Mouse (Mus musculus) urinary bladder, adult 18-20 months (tissue): ENCODE measurements around the gene Stard10.
A peak's percentile ranks its signal among the peaks of the same experiment; 100 is the strongest.

ENCODE experiments used
- DNase-seq, 2 experiments: peaks; one replicate each; pipeline ENCODE4 v3.0.0; 2022; ENCODE audit warnings: low spot score in 2 of 2, mixed read lengths in 2 of 2

Stard10 gene

DNA sequence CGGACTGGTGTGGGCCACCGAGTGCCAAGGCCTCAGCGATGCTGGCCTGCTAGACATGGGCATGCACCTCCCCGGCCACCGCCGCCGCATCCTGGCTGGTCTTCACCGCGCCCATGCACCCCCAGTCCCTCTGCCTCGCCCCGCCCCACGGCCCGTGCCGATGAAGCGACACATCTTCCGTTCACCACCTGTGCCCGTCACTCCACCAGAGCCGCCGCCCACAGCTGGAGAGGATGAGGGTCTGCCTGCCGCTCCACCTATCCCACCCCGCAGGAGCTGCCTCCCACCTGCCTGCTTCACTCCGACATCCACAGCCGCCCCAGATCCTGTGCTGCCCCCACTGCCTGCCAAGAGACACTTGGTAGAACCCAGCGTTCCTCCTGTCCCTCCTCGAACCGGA is 56.2 kb downstream of the Stard10 start:
- no peak for DNase-seq

- no peak for DNase-seq
These were observed 57.3 kb downstream of the Stard10 start for GRCm38 (mm10) chr7:101374155-101374554.

DNA sequence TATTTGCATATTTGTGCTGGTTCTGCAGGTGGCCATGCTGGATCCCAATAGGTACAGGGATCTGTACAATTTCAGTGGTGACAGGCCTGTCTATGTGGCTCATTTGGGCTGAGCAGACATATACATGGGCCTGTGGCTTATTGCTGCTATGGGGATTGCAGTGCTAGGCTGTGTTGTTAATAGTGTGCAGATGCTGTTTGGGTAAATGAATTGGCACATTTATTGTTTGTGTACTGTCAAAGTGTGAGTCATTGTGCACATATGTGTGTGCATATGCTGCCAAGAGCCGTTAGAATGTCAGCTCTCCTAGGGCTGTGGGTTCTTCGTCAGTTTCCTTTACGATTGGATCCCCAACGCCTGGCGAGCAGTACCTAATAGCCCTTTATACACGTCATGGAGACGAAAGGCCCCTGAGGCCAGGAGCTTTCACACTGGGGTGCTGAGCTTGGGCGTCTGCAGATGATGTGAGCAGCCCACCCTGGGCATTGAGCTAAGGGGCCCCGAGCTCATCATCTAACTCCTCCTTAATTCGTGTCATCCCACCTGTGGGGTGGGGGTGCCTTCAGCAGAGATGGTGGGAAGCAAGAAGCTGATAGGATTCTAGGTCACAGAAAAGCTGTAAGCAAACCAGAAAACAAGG is 59.9 kb downstream of the Stard10 start:
- DNase-seq: no peak

DNA sequence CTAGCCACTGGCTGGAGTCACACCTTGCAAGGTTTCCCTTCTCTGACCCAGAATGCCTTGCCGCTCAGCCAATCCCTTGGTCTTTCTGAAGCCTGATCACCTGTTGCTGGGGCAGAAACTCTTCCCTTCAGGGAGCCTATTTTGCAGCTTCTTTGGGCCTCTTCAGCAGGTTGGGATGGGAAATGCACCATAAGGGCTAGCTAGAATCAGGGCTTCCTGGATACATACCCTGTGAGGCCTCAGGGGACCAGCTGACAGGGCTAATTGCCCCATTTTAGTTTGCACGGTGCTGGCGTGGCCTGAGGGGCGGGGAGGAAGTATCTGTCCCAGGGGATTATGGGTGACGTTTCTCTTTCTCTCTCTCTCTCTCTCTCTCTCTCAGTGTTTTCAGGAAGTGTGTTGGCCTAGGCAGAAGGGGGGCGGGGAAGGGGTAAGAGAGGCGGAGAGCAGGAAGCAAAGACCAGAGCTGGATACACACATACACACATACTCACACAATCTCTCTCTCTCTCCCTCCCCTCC is 60.9 kb downstream of the Stard10 start:
- DNase-seq: peak; percentile 77 to 80

DNA sequence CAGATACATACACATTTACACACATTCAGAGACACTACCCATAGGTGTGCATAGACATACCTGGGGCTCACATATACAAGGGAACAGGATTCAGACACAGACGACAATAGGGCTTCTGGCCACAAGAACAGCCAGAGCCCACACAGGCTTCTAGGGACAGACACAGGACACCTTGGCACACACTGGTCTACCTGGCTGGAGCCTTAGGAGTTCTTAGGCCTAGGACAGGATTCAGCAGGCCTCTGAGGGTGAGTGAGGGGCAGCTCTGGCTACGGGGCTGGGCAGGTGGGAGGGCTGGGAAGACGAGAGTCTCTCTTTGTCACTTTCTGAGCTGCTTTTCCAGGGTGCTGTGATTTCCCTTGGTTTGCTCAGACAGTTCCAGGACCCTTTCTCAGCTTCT is 61.4 kb downstream of the Stard10 start:
- DNase-seq: no peak

GRCm38 (mm10) chr7:101378796-101379465 is 62.0 kb downstream of the Stard10 start:
- no peak for DNase-seq

DNA sequence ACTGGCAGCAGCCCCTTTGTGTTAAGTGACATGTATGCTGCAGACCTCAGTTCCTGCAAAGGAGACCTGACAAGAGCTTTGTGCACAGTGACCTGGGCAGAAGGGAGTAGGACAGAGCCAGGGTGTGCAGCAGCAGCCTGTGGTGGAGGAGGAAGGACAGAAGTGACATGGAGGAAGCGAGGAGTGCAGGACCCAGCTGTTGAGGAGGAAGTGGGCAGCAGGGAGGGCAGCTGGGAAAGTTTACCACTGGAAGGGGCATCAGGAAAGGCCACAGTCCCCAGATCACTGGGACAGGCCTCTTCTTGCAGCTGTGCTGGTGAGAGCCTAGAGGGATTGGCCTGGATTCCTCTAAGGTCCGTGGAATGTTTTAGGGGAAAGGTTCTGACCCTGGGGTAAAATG is 62.8 kb downstream of the Stard10 start:
- no peak for DNase-seq

DNA sequence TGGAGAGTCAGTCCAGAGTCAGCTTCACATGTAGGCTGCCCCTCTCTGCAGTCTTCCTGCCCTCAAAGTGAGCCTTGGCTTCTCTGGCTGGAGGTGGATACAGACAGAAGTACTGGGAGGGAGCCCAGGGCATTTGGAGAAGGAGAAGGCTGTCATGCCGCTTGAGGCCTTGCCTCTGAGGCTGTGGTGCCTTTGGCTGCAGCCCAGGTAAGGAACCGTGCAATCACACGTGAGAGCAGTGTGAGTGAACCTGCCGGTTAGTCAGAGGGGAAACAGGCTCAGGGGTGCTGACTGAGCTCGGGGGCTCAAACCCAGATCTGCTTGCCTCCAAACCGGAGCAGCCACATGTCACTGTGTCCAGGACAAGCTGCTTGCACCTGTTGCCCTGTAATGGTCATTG is 64.6 kb downstream of the Stard10 start:
- DNase-seq: no peak

- DNase-seq: no peak
These were observed 65.5 kb downstream of the Stard10 start for GRCm38 (mm10) chr7:101382378-101382777.

DNA sequence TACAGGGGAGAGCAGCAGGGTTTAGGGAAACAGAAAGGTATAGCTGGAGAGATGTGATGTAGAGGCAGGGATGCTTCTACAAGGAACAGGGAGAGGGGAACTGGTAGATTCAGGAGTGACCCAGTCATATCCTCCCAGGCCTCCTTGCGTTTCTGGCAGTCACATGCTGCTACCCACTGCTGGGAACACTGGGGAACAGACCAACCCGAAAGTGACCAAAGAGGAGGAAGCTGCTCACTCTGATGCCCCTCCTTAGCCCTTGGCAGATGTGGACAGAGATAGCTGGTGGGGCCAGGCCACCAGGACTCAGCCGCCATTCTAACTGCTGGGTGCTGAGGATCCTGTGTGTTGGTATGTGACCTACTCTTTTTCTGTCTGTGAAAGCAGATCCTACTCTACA is 66.9 kb downstream of the Stard10 start:
- no peak for DNase-seq

- no peak for DNase-seq
These were observed 68.0 kb downstream of the Stard10 start for GRCm38 (mm10) chr7:101384931-101385330.

DNA sequence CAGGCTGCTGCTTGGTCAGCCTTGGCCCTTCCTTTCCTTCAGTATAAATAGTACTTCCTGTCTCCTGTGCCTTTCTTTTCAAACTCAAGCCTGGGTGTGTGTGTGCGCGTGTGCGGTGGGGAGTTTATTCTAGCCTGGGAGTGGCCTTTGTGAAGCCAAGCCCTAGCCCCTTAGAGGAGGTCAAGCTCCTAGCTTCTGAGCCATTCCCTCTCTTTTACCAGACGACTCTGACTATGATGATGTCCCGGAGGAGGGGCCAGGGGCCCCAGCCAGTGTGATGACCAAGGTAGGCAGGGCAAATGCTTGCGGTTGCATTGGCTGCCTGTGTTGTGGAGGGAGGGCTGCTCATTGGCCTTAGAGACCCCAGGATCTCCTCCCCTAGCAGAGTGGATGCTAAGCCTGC is 68.4 kb downstream of the Stard10 start:
- DNase-seq: no peak

GRCm38 (mm10) chr7:101385866-101386452 is 69.1 kb downstream of the Stard10 start:
- DNase-seq: no peak

DNA sequence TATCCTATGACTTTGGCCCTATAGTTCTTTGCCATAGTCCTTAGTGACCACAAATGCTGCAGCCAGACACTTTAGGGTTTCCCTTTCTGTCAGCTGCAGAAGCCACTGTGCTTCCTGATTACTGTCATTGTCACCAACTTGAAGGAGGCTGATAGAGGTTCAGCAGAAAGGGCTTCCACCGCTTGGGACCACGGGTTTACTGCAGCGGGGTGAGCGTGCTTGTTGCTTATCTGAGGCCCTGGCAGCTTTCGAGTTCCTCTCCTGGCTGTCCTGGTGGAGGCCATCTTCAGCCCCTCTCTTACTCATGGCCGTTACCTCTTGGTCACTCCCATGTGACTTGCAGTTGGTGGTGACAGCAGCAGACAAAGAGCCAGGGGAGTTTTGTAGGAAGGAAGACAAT is 72.4 kb downstream of the Stard10 start:
- DNase-seq: no peak

DNA sequence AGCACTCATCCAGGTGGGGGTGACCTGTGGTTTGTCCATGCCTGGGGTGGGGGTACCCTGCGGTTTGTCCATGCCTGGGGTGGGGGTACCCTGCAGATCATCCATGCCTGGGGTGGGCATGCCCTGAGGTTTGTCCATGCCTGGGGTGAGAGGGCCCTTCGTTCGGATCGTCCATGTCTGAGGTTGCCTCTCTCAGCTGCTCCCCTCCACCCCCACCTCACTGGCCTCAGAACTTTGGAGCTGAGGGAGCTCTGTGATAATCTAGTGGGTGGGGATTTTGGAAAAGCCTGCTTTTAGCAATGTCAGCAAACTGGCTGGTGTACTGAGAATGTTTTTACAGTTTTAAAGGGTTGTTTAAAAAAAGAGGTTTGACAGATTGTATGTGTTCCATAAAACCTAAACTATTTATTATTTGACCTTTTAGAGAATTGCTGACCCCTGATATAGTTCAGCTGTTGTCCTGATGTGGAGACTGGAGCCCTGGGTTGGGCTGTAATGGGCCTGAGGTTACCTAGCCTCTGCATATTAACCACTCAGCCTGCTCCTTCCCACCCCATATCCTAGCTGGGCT is 75.1 kb downstream of the Stard10 start:
- DNase-seq: no peak

DNA sequence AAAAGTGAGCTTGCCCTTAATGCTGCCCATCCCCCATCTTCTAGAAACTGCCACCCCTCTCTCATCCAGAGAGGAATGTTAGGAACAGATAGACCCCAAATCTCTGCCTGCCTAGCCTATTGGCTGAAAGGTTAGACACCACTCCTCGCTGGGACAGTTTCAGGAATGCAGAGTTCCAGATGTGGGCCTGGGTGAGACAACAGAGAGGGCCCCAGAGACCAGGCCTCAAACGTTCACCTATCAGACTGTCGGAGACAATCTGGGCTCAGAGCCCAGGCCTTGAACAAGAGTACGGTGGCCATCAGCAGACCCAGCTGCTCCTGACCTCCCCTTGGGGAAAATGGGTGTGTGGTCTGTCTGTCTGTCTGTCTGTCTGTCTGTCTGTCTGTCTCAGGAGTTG is 76.1 kb downstream of the Stard10 start:
- DNase-seq: no peak

- DNase-seq: peak in 1 of 2 experiments; percentile 77
These were observed 77.0 kb downstream of the Stard10 start for GRCm38 (mm10) chr7:101393694-101394504.

DNA sequence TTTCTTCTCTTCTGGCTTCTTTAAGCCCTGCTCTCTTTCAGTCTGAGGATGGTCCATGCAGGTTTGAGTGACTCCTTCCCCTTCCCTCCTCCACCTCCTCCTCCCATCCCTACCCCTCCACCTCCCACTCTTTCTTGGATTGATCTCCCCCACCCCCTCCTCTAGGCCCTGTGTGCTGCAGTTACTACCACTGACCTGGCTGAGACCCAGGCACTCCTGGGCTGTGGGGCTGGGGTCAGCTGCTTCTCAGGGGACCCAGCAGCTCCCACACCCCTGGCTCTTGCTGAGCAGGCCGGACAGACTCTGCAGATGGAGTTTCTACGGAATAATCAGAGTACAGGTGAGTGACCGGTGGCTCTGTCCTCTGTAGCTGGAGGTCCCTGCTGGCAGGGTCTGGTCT is 77.7 kb downstream of the Stard10 start:
- DNase-seq: no peak

- DNase-seq: no peak
These were observed 78.6 kb downstream of the Stard10 start for GRCm38 (mm10) chr7:101395471-101395870.
